Mouse (Mus musculus) limb, embryonic 14.5 days (tissue): Measurements from ENCODE around the gene Popdc2. TPM values are rescaled to one million over a fixed set of nuclear protein-coding genes. Genes with fewer than 3 reads are reported as not detected.
A peak's percentile ranks its signal among the peaks of the same experiment; 100 is the strongest.
"Not testable (repeated sequence)": the region's sequence is repeated elsewhere in the genome, so short reads cannot be mapped to it uniquely, and the experiment has no call there.

Experiments
- ATAC-seq: fragments of 200-750 bp; cut with Nextera tagmentation; 2 replicates; pipeline ENCODE4 v1.8.0; 2017; ENCODE audit warnings: low read depth, moderate number of reproducible peaks, moderate TSS enrichment; ENCODE audit not compliant: low FRiP score
- DNase-seq: peaks from one replicate; pipeline ENCODE4 v3.0.0-alpha.2; 2015; ENCODE audit warnings: low spot score
- H3K27ac ChIP-seq: fragments of 300-500 bp; sonication (generic); replicated peaks from 2 replicates; pipeline ENCODE4 v1.5.1; 2014; ENCODE audit warnings: low read depth, mild to moderate bottlenecking, low read length, moderate library complexity, mixed read lengths
- H3K27me3 ChIP-seq: fragments of 300-500 bp; sonication (generic); 2 replicates; pipeline ENCODE4 v1.6.1; 2014; ENCODE audit warnings: low read length, mixed read lengths; ENCODE audit not compliant: control insufficient read depth, insufficient read depth
- H3K36me3 ChIP-seq: fragments of 300-500 bp; sonication (generic); 2 replicates; pipeline ENCODE4 v1.6.1; 2014; ENCODE audit warnings: mild to moderate bottlenecking, low read length, moderate library complexity, mixed read lengths; ENCODE audit not compliant: control insufficient read depth, insufficient read depth
- H3K4me1 ChIP-seq: fragments of 300-500 bp; sonication (generic); 2 replicates; pipeline ENCODE4 v1.6.1; 2014; ENCODE audit warnings: antibody characterized with exemption, low read length, mixed read lengths; ENCODE audit not compliant: control insufficient read depth, insufficient read depth
- H3K4me2 ChIP-seq: fragments of 300-500 bp; sonication (generic); replicated peaks from 2 replicates; pipeline ENCODE4 v1.6.1; 2014; ENCODE audit warnings: low read depth, mild to moderate bottlenecking, low read length, moderate library complexity; ENCODE audit not compliant: severe bottlenecking
- H3K4me3 ChIP-seq: fragments of 300-500 bp; sonication (generic); replicated peaks from 2 replicates; pipeline ENCODE4 v1.5.1; 2014; ENCODE audit warnings: low read length
- H3K9ac ChIP-seq: fragments of 300-500 bp; sonication (generic); 2 replicates; pipeline ENCODE4 v1.6.1; 2014; ENCODE audit warnings: mild to moderate bottlenecking, low read depth, low read length, moderate library complexity; ENCODE audit not compliant: severe bottlenecking
- H3K9me3 ChIP-seq: fragments of 300-500 bp; sonication (generic); 2 replicates; pipeline ENCODE4 v1.6.1; 2016; ENCODE audit warnings: low read length; ENCODE audit not compliant: control insufficient read depth
- POLR2A ChIP-seq: fragments of 200-500 bp; IDR thresholded peaks from 2 replicates; pipeline ENCODE4 v1.8.0; 2012; ENCODE audit warnings: inconsistent platforms, mild to moderate bottlenecking, moderate library complexity, borderline replicate concordance; ENCODE audit not compliant: insufficient read depth, insufficient read length; ENCODE audit errors: extremely low read depth
- WGBS: fragments of 180-500 bp; shearing (Covaris S2); extraction: QIAGEN DNeasy Blood & Tissue Kit; methylation state at CpG from one replicate; pipeline ENCODE4 v1.1.7; 2014; 5-methylcytosine and 5-hydroxymethylcytosine counted together
- polyA plus RNA-seq, 2 experiments: library from polyadenylated mRNA; depleted of rRNA in 1 of 2; stranded (reverse) in 1 of 2; unstranded in 1 of 2; fragments of >200 nt; fragmentation: Nextera tagmentation in 1 of 2; extraction: Ambion mirVana in 1 of 2; gene quantifications; 2 replicates each; pipeline versions ENCODE4 v1.2.1 to v1.2.3; 2012 to 2014

Gene Popdc2
- polyA plus RNA-seq, 2 experiments, result 4.2 to 4.6 TPM

DNA sequence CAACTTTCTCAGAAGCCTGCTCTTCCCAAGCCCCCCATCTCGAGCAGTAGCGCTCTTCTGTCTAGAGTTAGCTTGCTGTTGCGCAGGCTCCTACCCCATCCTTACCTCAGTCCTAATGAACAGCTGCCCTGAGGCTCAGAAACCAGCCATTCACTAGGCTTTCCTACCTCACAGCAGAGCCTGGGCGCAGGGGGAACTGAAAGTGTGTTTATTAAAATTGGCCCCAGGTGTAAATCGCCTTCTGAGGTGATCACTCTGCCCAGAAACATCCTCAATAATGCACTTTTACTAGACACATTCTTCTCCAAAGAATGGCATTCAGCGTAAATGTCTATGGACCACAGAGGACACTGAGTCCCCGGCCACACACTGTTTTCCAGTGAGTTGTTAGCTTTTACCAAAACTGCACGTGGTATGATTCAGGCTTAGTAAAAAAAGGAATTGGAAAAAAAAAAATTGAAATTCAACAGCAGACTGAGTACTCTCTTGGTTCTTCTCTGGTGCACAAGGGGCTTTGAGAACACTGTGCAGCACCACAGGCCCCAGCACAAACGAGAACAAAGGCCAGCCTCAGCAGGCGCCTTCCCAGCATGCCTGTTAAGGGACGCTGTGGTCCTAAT is 35.1 kb upstream of the Popdc2 start:
- TF ChIP-seq POLR2A, result no peak
- Histone ChIP-seq H3K4me2 (no peak overlapping the region), H3K36me3 (no peaks in the 10 kb centered on the region), H3K4me1 (no peaks in the 10 kb centered on the region), H3K27me3 (no peaks in the 10 kb centered on the region), H3K9me3 (no peaks in the 10 kb centered on the region), H3K9ac (no peak overlapping the region), H3K4me3 (no peak overlapping the region), H3K27ac (no peak overlapping the region)
- ATAC-seq (no peak), DNase-seq (no peak)
- WGBS, result 73% methylated on average over 11 of the region's 11 CpGs

DNA sequence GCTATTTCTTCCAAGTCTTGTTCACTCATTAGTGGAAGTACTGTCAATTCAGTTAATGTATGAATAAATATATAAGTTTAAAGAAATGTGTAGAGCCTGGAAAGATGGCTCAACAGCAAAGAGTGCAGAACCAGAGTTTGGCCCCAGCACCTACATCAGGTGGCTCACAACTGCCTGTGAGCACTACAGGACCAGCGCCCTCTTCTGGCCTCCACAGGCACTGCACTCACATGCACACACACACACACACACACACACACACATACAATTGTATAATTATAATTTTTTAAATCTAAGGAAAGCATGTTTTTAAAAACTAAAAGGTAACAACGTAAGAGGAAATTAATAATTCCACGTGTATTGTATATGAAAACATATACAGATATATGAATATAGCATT is 32.7 kb upstream of the Popdc2 start:
- Histone ChIP-seq H3K4me1 (no peaks in the 10 kb centered on the region), H3K9me3 (no peaks in the 10 kb centered on the region), H3K27me3 (no peaks in the 10 kb centered on the region), H3K36me3 (no peaks in the 10 kb centered on the region), H3K4me3 (no peak overlapping the region), H3K9ac (no peak overlapping the region), H3K27ac (no peak overlapping the region), H3K4me2 (no peak overlapping the region)
- 87% methylated on average over 3 of the region's 3 CpGs for WGBS
- no peak for TF ChIP-seq POLR2A
- DNase-seq (no peak), ATAC-seq (no peak)

DNA sequence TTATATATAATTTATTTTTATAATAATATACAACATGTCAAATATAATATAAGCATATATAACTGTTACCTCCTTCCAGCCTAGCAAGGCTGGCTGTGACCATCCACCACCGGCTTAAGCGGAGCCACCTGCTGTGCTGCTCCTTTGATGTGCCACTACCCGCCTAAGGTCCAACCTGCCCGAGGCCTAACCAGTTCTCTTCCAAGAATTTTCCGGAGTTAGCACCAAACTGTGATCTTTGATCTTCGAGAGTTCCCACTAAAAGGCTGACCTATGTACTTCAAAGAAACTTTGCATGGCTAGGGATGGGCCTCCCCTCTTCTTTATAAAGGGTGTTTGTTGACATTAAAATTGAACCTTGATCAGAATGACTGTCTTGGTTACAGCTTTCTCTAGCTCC is 27.6 kb upstream of the Popdc2 start:
- no peaks in the 10 kb centered on the region for H3K4me1 ChIP-seq
- no peaks in the 10 kb centered on the region for H3K27me3 ChIP-seq
- H3K4me2 ChIP-seq, result no peak overlapping the region
- H3K4me3 ChIP-seq, result no peak overlapping the region
- no peaks in the 10 kb centered on the region for H3K36me3 ChIP-seq
- ATAC-seq (no peak), DNase-seq (no peak)
- no peak for TF ChIP-seq POLR2A
- H3K9me3 ChIP-seq, result no peaks in the 10 kb centered on the region
- H3K9ac ChIP-seq, result no peak overlapping the region
- H3K27ac ChIP-seq, result no peak overlapping the region
- WGBS, result 14% methylated on average over 6 of the region's 6 CpGs

DNA sequence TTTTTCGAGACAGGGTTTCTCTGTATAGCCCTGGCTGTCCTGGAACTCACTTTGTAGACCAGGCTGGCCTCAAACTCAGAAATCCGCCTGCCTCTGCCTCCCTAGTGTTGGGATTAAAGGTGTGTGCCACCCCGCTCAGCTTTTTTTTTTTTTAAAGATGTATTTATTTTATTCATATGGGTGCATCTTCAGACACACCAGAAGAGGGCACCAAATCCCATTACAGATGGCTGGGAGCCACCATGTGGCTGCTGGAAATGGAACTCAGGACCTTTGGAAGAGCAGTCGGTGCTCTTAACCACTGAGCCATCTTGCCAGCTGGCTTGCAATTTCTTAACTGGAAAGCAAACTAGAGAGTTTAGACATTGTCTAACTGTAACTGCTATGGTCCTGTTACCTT is 23.9 kb upstream of the Popdc2 start:
- H3K9ac ChIP-seq, H3K4me1 ChIP-seq, H3K9me3 ChIP-seq, H3K4me3 ChIP-seq, H3K4me2 ChIP-seq, H3K36me3 ChIP-seq, DNase-seq, H3K27ac ChIP-seq, H3K27me3 ChIP-seq, ATAC-seq: not testable (repeated sequence)
- 95% methylated on average over 4 of the region's 4 CpGs for WGBS

DNA sequence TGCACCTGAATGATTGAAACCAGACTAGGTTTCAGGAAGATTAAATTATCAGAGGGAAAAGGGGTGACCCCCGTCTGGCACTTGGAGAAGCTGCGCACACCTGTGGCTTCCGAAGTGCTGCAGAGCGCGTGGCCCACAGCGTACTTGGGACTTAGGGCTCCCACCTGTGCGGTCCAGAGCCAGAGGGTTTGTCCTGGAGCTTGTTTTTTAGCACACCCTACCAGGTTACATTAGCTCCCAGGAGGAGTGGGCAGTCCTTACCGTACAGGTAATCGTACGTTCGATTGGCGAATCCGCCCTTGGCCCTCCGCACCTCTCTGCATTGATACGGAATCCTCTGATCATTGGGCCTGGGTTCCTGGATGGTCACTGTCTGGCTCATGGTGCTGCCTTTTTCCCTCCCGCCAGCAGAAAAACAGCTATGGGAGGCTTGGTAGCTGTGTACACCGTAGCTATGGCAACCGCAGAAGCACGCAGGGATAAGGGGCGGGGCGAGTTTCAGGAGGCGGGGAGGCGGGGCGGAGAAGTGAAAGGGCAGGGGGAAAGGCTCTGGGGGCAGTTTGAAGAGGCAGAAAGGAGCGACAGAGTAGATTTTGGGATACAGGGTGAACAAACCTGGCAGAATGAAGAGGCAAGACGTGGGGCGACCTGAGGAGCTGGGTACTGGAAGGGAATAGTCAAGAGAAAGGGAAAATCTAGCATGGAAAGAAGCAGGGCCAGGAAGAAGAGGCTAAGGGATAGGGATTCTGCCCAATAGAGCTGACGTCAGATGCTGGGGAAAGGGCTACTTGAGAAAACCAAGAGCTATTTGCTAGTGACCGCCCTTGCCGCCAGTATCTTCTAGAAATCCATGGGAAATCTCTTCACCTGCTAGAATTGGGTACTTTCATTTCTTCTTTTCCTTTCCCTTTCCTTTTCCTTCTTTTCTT is 20.3 kb upstream of the Popdc2 start, which contains the start of gene Maats1:
Gene Maats1 (minus strand): TSS at position 748 of the 929 bp plus-strand sequence.
- no peaks in the 10 kb centered on the region for H3K27me3 ChIP-seq
- peak; percentile 81 for ATAC-seq

More for the DNA sequence above, 20.3 kb upstream of the Popdc2 start, which contains the start of gene Maats1:
- peak within 1 kb of the TSS; percentile 54 for H3K4me2 ChIP-seq
- peaks cover 5% of the 10 kb centered on the region; the same call in 1 of the 2 replicates for H3K4me1 ChIP-seq
- no peaks in the 10 kb centered on the region for H3K9me3 ChIP-seq
- DNase-seq, result peak; percentile 78
- no peak within 1 kb of the TSS for H3K27ac ChIP-seq
- no peak for TF ChIP-seq POLR2A
- no peaks in the 10 kb centered on the region for H3K36me3 ChIP-seq
- WGBS, result 8% methylated on average over 30 of the region's 30 CpGs
- H3K9ac ChIP-seq, result peak within 1 kb of the TSS; percentile 41; the same call in 1 of the 2 replicates
- H3K4me3 ChIP-seq, result peak within 1 kb of the TSS; percentile 29
